Mouse (Mus musculus) stomach, adult 2 months (tissue): ENCODE measurements around the gene Oat. TPM values are rescaled to one million over a fixed set of nuclear protein-coding genes. Genes with fewer than 3 reads are reported as not detected.

Experiments
- polyA plus RNA-seq: library from polyadenylated mRNA; depleted of rRNA; stranded (reverse); fragments of >200 nt; gene quantifications from 2 replicates; pipeline ENCODE4 v1.2.3, GENCODE M21; 2012; rRNA removed

Gene Oat
- 43.1 and 62.9 TPM in 2 replicates for polyA plus RNA-seq

GRCm38 (mm10) chr7:132576116-132576650, at the start of gene Oat:
Gene Oat, minus strand, starts transcription at chr7:132576398.

DNA sequence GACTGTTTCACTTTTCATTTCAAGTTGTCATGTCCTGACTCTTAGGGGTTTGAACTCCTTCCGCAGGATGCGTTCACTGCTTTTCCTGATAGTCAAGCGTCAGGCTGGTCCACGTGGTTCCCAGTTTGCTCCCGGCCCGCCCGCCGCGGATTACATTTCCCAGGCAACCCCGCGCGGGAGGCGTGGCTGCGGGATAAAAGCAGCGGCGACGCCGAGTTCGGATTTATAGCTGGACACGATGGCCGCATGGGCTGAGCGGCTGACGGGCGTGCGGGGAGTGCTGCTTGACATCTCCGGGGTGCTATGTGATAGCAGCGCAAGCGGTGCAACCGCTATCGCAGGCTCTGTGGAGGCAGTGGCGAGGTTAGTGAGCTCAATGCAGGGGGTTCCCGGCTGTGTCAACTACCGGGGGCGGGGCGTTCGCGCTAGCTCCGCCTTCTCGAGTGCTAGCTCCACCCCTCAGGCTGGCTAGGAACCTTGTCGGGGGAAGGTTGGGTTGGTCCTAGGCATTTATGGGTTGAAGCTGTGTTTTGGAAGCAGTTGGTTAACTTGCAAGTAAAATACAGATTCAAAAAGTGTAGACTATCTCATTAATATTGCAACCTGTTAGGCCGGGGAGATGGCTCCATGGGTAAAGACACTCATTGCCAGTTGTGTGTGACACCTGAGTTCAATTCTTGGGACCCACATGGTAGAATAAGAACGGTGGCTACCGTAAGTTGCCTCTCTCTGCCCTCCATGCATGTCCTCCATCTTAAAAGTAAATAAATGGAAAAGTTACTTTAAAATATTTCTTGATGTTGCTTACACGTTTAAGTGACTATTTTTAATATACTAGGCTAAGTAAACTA, 34.5 kb upstream of the Oat start, which contains the start of gene Lhpp:
TSS of gene Lhpp (plus strand) at position 171 of the 851 bp plus-strand sequence.

GRCm38 (mm10) chr7:132599071-132599975, 23.1 kb upstream of the Oat start, which contains the start of gene Nkx1-2:
Gene Nkx1-2, minus strand, starts transcription at chr7:132599637.

Other genes starting within 250 kb of the Oat start
- gene Nkx1-2, start 23.2 kb upstream of the Oat start, polyA plus RNA-seq = not detected in 2 replicates
- gene Lhpp, start 34.2 kb upstream of the Oat start, polyA plus RNA-seq = 6.7 and 7.4 TPM in 2 replicates
- gene Fam53b, start 237.5 kb upstream of the Oat start, polyA plus RNA-seq = 11.8 and 17.0 TPM in 2 replicates